Mouse (Mus musculus): ENCODE data around the gene Slc4a8. TPM values are rescaled to one million over a fixed set of nuclear protein-coding genes. Genes with fewer than 3 reads are reported as not detected.

Slc4a8 gene
- 1.3 and 1.4 TPM in 2 replicates for polyA plus RNA-seq (2015; fragmentation: Nextera tagmentation; extraction: Ambion mirVana)

GRCm38 (mm10) chr15:100761419-100762185, at the start of gene Slc4a8:
Gene Slc4a8, plus strand, starts transcription at chr15:100761747.
- WGBS = 1% methylated on average over 63 of the region's 64 CpGs
- H3K27ac ChIP-seq (ENCODE audit: low read length) = no peak within 1 kb of the TSS
- ATAC-seq (replicated peaks; ENCODE audit: extremely low read depth, insufficient read depth, low FRiP score) = peak; percentile 92

DNA sequence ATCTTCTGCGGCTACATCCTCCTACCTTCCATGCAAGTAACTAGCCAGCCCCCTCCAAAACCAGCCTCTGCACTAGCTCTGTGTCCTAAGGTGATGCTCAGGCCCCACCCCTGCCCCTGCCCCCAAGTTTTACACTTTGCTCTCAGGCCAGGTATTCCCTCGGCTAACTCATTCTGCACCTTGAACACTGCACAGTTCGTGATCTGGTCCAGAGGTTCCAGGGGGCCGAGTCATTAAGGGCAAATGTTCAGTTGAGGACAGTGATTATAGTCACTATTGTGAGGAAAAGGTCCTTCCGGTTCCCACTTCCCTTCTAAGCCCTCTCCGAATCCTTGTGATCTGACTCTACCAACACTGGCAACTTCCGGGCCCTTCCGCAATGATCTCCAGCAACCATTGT, 47.1 kb upstream of the Slc4a8 start:
- Histone ChIP-seq H3K9ac (ENCODE audit: low read length) (no peak overlapping the region), H3K4me3 (ENCODE audit: low read length) (no peak overlapping the region), H3K27me3 (ENCODE audit: control insufficient read depth, insufficient read depth, low read length) (no peaks in the 10 kb centered on the region), H3K27ac (ENCODE audit: low read length) (no peak overlapping the region), H3K4me2 (ENCODE audit: low read depth, low read length) (no peak overlapping the region), H3K9me3 (replicated peaks; ENCODE audit: control insufficient read depth, low read length) (no peaks in the 10 kb centered on the region; the same call in 1 of the 2 replicates), H3K4me1 (ENCODE audit: control insufficient read depth, insufficient read depth, low read length) (no peaks in the 10 kb centered on the region), H3K36me3 (ENCODE audit: control insufficient read depth, insufficient read depth) (no peaks in the 10 kb centered on the region)
- ATAC-seq (replicated peaks; ENCODE audit: extremely low read depth, insufficient read depth, low FRiP score) = no peak
- 84% methylated on average over 8 of the region's 8 CpGs for WGBS

More at GRCm38 (mm10) chr15:100761419-100762185, at the start of gene Slc4a8:
- Histone ChIP-seq H3K9ac (ENCODE audit: low read length) (peak within 1 kb of the TSS; percentile 47; the same call in 1 of the 2 replicates), H3K4me1 (ENCODE audit: control insufficient read depth, insufficient read depth, low read length) (peaks cover 7% of the 10 kb centered on the region), H3K9me3 (replicated peaks; ENCODE audit: control insufficient read depth, low read length) (no peaks in the 10 kb centered on the region), H3K27me3 (ENCODE audit: control insufficient read depth, insufficient read depth, low read length) (peaks cover 52% of the 10 kb centered on the region), H3K4me2 (ENCODE audit: low read depth, low read length) (peak within 1 kb of the TSS; percentile 91), H3K4me3 (ENCODE audit: low read length) (peak within 1 kb of the TSS; percentile 60), H3K36me3 (ENCODE audit: control insufficient read depth, insufficient read depth) (no peaks in the 10 kb centered on the region)

GRCm38 (mm10) chr15:100715399-100715993, 46.1 kb upstream of the Slc4a8 start:
- 61% methylated on average over 9 of the region's 9 CpGs for WGBS
- no peak for ATAC-seq (replicated peaks; ENCODE audit: extremely low read depth, insufficient read depth, low FRiP score)
- Histone ChIP-seq H3K4me3 (ENCODE audit: low read length) (no peak overlapping the region), H3K27me3 (ENCODE audit: control insufficient read depth, insufficient read depth, low read length) (no peaks in the 10 kb centered on the region), H3K27ac (ENCODE audit: low read length) (no peak overlapping the region), H3K4me2 (ENCODE audit: low read depth, low read length) (no peak overlapping the region), H3K36me3 (ENCODE audit: control insufficient read depth, insufficient read depth) (no peaks in the 10 kb centered on the region), H3K9ac (ENCODE audit: low read length) (no peak overlapping the region), H3K9me3 (replicated peaks; ENCODE audit: control insufficient read depth, low read length) (no peaks in the 10 kb centered on the region; the same call in 1 of the 2 replicates), H3K4me1 (ENCODE audit: control insufficient read depth, insufficient read depth, low read length) (no peaks in the 10 kb centered on the region)

DNA sequence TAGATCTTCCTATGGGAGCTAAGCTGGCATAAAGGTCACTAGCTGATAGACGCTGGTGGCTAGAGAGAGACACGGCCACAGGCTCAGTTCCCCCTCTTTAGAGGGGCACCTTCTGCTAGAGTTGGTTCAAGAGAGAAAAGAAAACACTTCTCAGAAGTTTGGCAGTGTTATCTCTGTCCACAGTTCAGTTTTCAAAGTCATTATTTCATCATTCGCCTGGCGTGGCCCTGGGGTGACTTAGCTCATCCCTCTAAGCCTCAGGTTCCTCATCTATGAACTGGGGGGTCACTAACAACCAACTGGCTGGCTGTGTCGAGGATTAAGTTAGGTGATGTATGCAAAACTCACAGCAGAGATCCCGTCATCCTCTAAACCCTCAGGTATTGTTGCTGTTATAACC, 43.6 kb upstream of the Slc4a8 start:
- no peaks in the 10 kb centered on the region for H3K4me1 ChIP-seq (ENCODE audit: control insufficient read depth, insufficient read depth, low read length)
- WGBS = 74% methylated on average over 6 of the region's 6 CpGs
- no peaks in the 10 kb centered on the region; the same call in 1 of the 2 replicates for H3K9me3 ChIP-seq (replicated peaks; ENCODE audit: control insufficient read depth, low read length)
- H3K9ac ChIP-seq (ENCODE audit: low read length) = no peak overlapping the region
- no peak for ATAC-seq (replicated peaks; ENCODE audit: extremely low read depth, insufficient read depth, low FRiP score)
- H3K4me2 ChIP-seq (ENCODE audit: low read depth, low read length) = no peak overlapping the region
- H3K36me3 ChIP-seq (ENCODE audit: control insufficient read depth, insufficient read depth) = no peaks in the 10 kb centered on the region
- no peak overlapping the region for H3K4me3 ChIP-seq (ENCODE audit: low read length)
- H3K27me3 ChIP-seq (ENCODE audit: control insufficient read depth, insufficient read depth, low read length) = no peaks in the 10 kb centered on the region
- H3K27ac ChIP-seq (ENCODE audit: low read length) = no peak overlapping the region

- H3K36me3 ChIP-seq (ENCODE audit: control insufficient read depth, insufficient read depth) = no peaks in the 10 kb centered on the region
- no peak overlapping the region for H3K9ac ChIP-seq (ENCODE audit: low read length)
- 78% methylated on average over 11 of the region's 11 CpGs for WGBS
- no peak overlapping the region for H3K4me2 ChIP-seq (ENCODE audit: low read depth, low read length)
- no peaks in the 10 kb centered on the region for H3K4me1 ChIP-seq (ENCODE audit: control insufficient read depth, insufficient read depth, low read length)
- H3K9me3 ChIP-seq (replicated peaks; ENCODE audit: control insufficient read depth, low read length) = no peaks in the 10 kb centered on the region; the same call in 1 of the 2 replicates
- H3K27me3 ChIP-seq (ENCODE audit: control insufficient read depth, insufficient read depth, low read length) = no peaks in the 10 kb centered on the region
- no peak overlapping the region for H3K27ac ChIP-seq (ENCODE audit: low read length)
- no peak overlapping the region for H3K4me3 ChIP-seq (ENCODE audit: low read length)
- no peak for ATAC-seq (replicated peaks; ENCODE audit: extremely low read depth, insufficient read depth, low FRiP score)
Observed at GRCm38 (mm10) chr15:100718572-100718971, 43.0 kb upstream of the Slc4a8 start.

- 90% methylated on average over 5 of the region's 5 CpGs for WGBS
- H3K4me3 ChIP-seq (ENCODE audit: low read length) = no peak overlapping the region
- no peak overlapping the region for H3K4me2 ChIP-seq (ENCODE audit: low read depth, low read length)
- no peaks in the 10 kb centered on the region for H3K4me1 ChIP-seq (ENCODE audit: control insufficient read depth, insufficient read depth, low read length)
- ATAC-seq (replicated peaks; ENCODE audit: extremely low read depth, insufficient read depth, low FRiP score) = no peak
- no peak overlapping the region for H3K9ac ChIP-seq (ENCODE audit: low read length)
- H3K36me3 ChIP-seq (ENCODE audit: control insufficient read depth, insufficient read depth) = no peaks in the 10 kb centered on the region
- H3K27ac ChIP-seq (ENCODE audit: low read length) = no peak overlapping the region
- no peaks in the 10 kb centered on the region for H3K27me3 ChIP-seq (ENCODE audit: control insufficient read depth, insufficient read depth, low read length)
- H3K9me3 ChIP-seq (replicated peaks; ENCODE audit: control insufficient read depth, low read length) = no peaks in the 10 kb centered on the region; the same call in 1 of the 2 replicates
Observed at GRCm38 (mm10) chr15:100719217-100719616, 42.3 kb upstream of the Slc4a8 start.

- Histone ChIP-seq H3K9me3 (replicated peaks; ENCODE audit: control insufficient read depth, low read length) (no peaks in the 10 kb centered on the region; the same call in 1 of the 2 replicates), H3K27ac (ENCODE audit: low read length) (no peak overlapping the region), H3K4me1 (ENCODE audit: control insufficient read depth, insufficient read depth, low read length) (no peaks in the 10 kb centered on the region), H3K4me3 (ENCODE audit: low read length) (no peak overlapping the region), H3K9ac (ENCODE audit: low read length) (no peak overlapping the region), H3K36me3 (ENCODE audit: control insufficient read depth, insufficient read depth) (no peaks in the 10 kb centered on the region), H3K4me2 (ENCODE audit: low read depth, low read length) (no peak overlapping the region), H3K27me3 (ENCODE audit: control insufficient read depth, insufficient read depth, low read length) (no peaks in the 10 kb centered on the region)
- WGBS = 75% methylated on average over 10 of the region's 10 CpGs
- no peak for ATAC-seq (replicated peaks; ENCODE audit: extremely low read depth, insufficient read depth, low FRiP score)
Observed at GRCm38 (mm10) chr15:100720066-100720465, 41.5 kb upstream of the Slc4a8 start.

DNA sequence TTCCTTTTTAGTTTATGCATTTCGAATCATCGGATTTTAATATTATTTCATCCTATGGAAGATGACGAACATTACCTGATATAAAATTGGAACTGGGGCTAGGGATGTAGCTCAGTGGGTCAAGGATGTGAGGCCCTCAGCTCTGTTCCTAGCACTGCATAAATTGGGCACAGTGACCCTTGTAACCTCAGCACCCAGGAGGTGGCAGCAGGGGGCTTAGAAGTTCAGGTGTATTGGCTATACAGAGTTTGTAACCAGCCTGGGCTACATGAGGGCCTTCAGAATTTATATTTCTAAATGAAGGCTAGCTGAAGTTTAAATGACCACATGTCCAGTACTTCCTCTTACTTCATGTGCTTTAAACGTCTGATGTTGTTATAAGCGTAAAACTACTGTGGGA, 40.1 kb upstream of the Slc4a8 start:
- Histone ChIP-seq H3K27me3 (ENCODE audit: control insufficient read depth, insufficient read depth, low read length) (no peaks in the 10 kb centered on the region), H3K27ac (ENCODE audit: low read length) (no peak overlapping the region), H3K36me3 (ENCODE audit: control insufficient read depth, insufficient read depth) (no peaks in the 10 kb centered on the region), H3K4me3 (ENCODE audit: low read length) (no peak overlapping the region), H3K4me1 (ENCODE audit: control insufficient read depth, insufficient read depth, low read length) (no peaks in the 10 kb centered on the region), H3K4me2 (ENCODE audit: low read depth, low read length) (no peak overlapping the region), H3K9ac (ENCODE audit: low read length) (no peak overlapping the region), H3K9me3 (replicated peaks; ENCODE audit: control insufficient read depth, low read length) (no peaks in the 10 kb centered on the region; the same call in 1 of the 2 replicates)
- no peak for ATAC-seq (replicated peaks; ENCODE audit: extremely low read depth, insufficient read depth, low FRiP score)
- 83% methylated on average over 5 of the region's 5 CpGs for WGBS

- H3K4me1 ChIP-seq (ENCODE audit: control insufficient read depth, insufficient read depth, low read length) = no peaks in the 10 kb centered on the region
- H3K27me3 ChIP-seq (ENCODE audit: control insufficient read depth, insufficient read depth, low read length) = no peaks in the 10 kb centered on the region
- H3K4me2 ChIP-seq (ENCODE audit: low read depth, low read length) = no peak overlapping the region
- ATAC-seq (replicated peaks; ENCODE audit: extremely low read depth, insufficient read depth, low FRiP score) = no peak
- 36% methylated on average over 4 of the region's 4 CpGs for WGBS
- no peaks in the 10 kb centered on the region for H3K36me3 ChIP-seq (ENCODE audit: control insufficient read depth, insufficient read depth)
- H3K4me3 ChIP-seq (ENCODE audit: low read length) = no peak overlapping the region
- no peak overlapping the region for H3K27ac ChIP-seq (ENCODE audit: low read length)
- no peak overlapping the region for H3K9ac ChIP-seq (ENCODE audit: low read length)
- no peaks in the 10 kb centered on the region; the same call in 1 of the 2 replicates for H3K9me3 ChIP-seq (replicated peaks; ENCODE audit: control insufficient read depth, low read length)
Observed at GRCm38 (mm10) chr15:100722026-100722425, 39.5 kb upstream of the Slc4a8 start.

Data from heart, embryonic 16.5 days (tissue).